Mouse (Mus musculus) MEL-GATA-1-ER (cell line): ENCODE results near the gene Siah1a.

ENCODE experiments used
- DNase-seq: peaks from one replicate; pipeline ENCODE4 v3.0.0-alpha.2; 2012; ENCODE audit warnings: low read depth; ENCODE audit errors: extremely low read depth

Siah1a gene

DNA sequence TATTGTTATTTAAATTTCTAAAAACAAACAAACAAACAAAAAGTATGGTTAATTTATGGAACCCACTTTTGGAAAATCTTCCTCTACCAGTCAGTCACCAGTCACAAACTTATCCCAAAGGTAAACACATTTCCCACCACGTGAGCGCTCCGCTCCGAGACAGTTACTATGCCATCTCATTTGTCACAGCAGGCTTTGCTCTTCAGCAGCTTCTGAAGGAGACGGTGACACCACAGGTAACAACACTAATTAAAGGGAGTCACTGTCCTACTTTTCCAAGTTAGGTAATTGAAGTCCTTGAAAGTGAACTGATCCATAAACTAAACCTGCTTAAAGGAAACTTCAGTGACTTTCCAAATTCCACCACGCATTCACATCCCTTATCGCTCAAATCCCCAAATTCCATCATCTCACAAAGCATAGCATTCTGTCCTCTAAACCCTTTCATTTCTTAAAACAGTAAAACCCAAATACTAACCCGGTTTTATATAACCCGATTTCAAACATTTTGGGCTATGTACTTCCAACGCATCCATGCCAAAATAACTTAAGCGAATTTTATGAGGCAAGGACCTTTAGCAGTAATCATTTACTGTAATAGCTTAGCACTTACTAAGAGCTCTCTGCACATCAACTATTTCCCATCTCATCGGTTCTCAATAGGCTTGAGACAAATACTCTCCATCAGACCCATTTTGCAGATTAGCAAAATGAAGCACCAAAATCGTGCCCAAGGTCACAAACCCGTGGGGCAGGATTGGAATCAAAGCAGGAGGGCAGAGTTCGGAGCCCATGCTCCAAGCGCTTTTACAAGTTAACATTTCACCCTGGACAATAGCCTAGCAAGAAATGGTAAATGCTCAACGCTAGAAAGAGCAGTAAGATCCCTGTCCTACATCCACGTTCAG is 1.2 kb downstream of the Siah1a start:
- no peak for DNase-seq

DNA sequence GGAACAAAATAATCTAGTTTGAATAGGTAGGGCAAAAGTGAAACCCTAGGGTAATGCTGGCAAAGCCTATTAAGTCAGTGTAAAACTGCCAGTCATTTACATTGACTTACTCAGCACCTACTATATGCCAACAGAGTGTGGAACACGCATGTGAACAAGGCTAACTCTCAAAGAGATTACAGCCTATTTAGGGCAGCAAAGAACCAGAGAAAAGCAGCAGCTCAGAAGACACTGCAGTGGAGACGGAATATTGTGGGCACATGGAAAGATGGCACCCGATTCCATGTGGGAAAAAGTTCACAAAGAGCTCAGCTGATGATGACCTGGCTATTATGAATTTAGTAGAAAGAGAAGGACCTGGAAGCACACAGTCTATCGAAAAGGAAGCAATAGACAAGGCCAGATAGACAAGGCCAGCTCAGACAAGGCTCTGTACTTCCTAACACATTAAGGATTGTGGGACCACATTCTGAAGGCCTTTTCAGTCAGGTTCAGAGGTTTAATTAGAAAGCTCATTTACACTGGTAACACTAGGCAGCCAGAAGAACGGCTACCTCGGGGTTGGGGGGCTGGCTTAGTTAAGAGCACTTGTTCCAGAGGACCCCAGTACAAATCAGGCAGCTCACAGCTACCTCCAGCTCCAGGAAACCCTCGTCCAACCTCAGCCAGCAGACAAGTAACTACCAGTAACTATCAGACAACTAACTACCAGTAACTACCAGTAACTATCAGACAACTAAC is 3.0 kb downstream of the Siah1a start:
- DNase-seq = no peak

GRCm38 (mm10) chr8:86741627-86742026 is 4.1 kb downstream of the Siah1a start:
- DNase-seq = no peak

DNA sequence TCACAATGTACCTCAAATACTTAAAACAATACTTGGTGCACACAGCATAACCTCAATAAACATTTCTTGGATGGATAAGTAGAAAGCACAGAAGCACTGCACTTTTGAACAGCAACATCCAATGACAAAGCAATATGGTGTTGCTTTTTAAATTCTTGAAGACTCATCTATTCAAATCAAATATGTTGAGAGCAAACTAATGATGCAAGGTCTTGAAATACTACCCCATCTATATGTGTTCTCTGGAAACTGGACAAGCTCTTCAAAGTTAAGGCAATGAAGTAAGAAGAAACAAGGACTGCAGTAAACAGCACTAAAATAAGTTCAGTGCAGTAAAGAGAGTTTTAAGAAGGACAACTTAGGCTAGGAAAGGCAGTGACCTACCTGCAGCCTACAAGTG is 4.8 kb downstream of the Siah1a start:
- DNase-seq = no peak

- DNase-seq = no peak
Measured at GRCm38 (mm10) chr8:86735446-86736111, 10.2 kb downstream of the Siah1a start.

DNA sequence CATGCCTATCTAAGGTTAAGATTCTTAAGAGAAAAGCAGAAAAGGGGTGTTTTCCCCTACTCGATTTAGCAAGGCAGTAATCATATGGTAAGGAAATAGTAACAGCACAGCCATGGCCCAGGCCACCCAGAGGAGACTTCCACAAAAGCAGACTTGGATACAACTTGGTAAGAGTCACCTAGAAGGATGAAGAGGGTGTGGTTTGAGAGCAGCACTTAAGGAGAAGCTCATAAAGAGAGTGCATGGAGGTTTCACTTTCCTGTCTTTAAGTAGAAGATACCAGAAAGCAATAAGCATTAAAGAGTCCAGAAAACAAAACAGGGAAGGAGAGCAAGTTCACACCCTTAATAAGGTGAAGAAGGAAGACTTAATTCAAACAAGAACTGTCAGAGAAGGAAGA is 10.8 kb downstream of the Siah1a start:
- no peak for DNase-seq

GRCm38 (mm10) chr8:86734171-86734570 is 11.6 kb downstream of the Siah1a start:
- DNase-seq = no peak

DNA sequence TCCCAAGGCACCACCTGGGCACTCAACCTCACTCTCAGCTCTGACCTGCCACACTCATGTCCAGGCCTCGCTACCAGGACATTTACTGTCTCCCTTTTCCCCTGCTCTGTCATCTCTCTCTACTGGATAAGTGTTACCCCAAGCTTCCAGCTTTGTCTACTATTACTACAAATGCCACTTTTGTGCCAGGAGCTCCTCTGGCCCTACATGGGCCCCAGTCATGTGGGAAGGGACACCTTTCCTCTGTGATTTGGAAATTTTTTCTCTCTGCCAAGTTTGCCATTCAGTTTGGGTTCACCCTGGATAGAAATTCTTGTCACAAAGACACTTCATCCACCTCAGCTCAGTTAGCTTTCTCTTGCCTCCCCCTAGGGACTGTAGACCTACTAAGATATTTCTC is 14.9 kb downstream of the Siah1a start:
- no peak for DNase-seq

DNA sequence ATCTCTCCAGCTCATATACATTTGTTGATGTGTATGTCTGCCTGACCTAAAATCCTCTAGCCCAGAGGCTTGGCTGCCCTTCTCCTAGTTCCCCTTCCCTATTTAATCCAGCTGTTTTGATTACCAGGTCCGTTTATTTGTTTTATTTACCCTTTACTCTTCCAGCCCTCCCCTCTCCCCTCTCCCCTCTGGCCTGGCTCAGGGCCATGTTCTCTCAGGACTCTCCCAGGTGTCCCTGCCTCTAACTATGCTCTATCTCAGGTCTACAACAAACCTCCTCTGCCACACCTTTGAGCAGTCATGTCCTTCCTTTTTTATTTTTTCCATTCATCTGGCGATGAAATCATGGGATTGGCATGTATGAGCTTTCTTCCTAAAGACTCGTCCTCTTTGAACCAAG is 15.4 kb downstream of the Siah1a start:
- DNase-seq = no peak

- no peak for DNase-seq
Measured at GRCm38 (mm10) chr8:86728224-86728950, 17.3 kb downstream of the Siah1a start.

GRCm38 (mm10) chr8:86726959-86727358 is 18.8 kb downstream of the Siah1a start:
- DNase-seq = no peak

GRCm38 (mm10) chr8:86721490-86721889 is 24.2 kb downstream of the Siah1a start:
- no peak for DNase-seq

DNA sequence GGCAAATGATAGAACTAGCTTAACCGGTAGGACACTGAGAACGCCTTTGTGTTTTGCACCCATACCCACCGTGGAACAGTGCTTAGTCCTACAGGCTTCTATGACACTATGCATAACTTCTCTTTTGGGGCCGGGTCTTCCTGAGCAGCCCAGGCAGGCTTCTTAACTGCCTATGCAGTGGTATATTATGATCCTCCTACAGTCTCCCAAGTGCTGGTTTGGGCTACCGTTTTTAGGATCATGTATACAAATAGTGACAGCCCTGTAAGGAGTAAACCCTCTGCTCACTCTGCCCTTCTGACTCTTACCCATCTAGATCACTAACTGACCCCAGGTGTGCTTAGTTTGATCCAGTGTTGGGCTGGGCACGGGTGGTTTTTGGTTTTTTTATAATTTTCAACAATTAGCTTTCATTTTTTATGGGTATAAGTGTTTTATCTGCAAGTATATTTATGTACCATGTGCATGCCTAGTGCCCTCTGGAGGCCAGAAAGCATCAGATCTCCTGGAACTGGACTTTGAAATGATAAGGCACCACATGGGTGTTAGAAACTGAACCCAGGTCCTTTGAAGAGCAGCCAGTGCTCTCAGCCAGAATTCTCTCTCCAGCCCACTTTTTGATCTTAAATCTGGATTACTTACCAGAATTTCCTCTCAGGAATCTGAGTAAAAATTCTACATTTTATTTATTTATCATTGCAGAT is 24.8 kb downstream of the Siah1a start:
- DNase-seq = no peak

- no peak for DNase-seq
Measured at GRCm38 (mm10) chr8:86719368-86719767, 26.4 kb downstream of the Siah1a start.

- DNase-seq = no peak
Measured at GRCm38 (mm10) chr8:86718332-86718994, 27.3 kb downstream of the Siah1a start.

DNA sequence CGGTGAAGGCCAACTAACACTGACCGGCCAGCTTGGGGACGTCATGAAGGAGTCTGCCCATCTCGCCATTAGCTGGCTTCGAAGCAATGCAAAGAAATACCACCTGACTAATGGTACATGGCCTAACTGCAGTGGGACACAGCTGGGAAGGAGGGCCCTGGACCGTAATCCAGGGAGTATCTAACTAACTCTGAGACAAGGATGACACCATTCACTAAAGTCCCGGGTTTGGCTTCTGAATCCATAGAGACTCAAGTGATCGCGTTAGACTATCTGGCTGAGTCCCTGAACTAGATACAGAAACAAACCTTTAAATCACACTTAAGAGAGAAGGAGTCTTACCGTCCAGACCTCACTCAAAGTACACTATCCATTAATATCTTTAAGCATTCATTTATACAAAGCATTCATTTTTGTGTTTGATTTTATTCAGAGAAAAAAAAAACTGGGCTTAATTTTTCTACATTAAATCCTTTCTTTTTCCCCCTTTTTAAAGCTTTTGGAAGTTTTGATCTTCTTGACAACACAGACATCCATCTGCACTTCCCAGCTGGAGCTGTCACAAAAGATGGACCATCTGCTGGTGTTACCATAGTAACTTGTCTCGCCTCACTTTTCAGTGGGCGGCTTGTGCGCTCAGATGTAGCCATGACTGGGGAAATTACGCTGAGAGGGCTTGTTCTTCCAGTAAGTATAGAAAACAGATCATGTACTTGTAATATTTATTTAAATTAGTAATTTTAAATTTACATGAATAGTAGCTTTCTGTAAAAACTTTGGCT is 32.1 kb downstream of the Siah1a start:
- DNase-seq = no peak

- no peak for DNase-seq
Measured at GRCm38 (mm10) chr8:86712594-86712993, 33.1 kb downstream of the Siah1a start.

DNA sequence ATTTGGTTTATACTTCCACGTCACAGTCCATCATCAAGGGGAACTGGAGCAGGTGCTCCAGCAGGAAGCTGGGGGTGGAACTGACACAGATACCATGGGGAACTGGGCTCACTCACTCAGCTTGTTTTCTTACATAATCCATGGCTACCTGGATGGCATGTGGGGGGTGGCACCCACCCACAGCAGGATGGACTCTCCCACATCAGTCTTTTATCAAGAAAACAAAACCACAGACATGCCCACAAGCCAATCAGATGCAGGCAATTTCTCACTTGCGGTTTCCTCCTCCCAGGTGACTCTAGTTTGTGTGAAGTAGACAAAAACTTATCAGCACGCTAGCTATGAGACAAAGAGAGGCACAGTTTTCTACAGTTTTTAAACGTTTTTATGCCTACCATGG is 37.9 kb downstream of the Siah1a start:
- DNase-seq = peak; percentile 73

GRCm38 (mm10) chr8:86706756-86707155 is 39.0 kb downstream of the Siah1a start:
- DNase-seq = no peak
